Mouse (Mus musculus) forebrain, embryonic 12.5 days (tissue): ENCODE results near the gene Churc1. TPM values are rescaled to one million over a fixed set of nuclear protein-coding genes. Genes with fewer than 3 reads are reported as not detected.

Source experiments
- ATAC-seq: fragments of 200-750 bp; cut with Nextera tagmentation; 2 replicates; pipeline ENCODE4 v1.8.0; 2017; ENCODE audit warnings: moderate TSS enrichment; ENCODE audit not compliant: low FRiP score
- H3K27ac ChIP-seq: fragments of 300-500 bp; sonication (generic); 2 replicates; pipeline ENCODE4 v1.5.1; 2016; ENCODE audit warnings: mild to moderate bottlenecking
- H3K27me3 ChIP-seq: fragments of 300-500 bp; sonication (generic); 2 replicates; pipeline ENCODE4 v1.6.1; 2016; ENCODE audit warnings: mild to moderate bottlenecking
- H3K36me3 ChIP-seq: fragments of 300-500 bp; sonication (generic); replicated peaks from 2 replicates; pipeline ENCODE4 v1.6.1; 2016; ENCODE audit warnings: mild to moderate bottlenecking
- H3K4me1 ChIP-seq: fragments of 300-500 bp; sonication (generic); 2 replicates; pipeline ENCODE4 v1.6.1; 2016
- H3K4me2 ChIP-seq: fragments of 300-500 bp; sonication (generic); 2 replicates; pipeline ENCODE4 v1.6.1; 2016; ENCODE audit warnings: mild to moderate bottlenecking, moderate library complexity
- H3K4me3 ChIP-seq: fragments of 300-500 bp; sonication (generic); replicated peaks from 2 replicates; pipeline ENCODE4 v1.5.1; 2016; ENCODE audit warnings: mild to moderate bottlenecking
- H3K9ac ChIP-seq: fragments of 300-500 bp; sonication (generic); 2 replicates; pipeline ENCODE4 v1.6.1; 2016; ENCODE audit warnings: mild to moderate bottlenecking
- H3K9me3 ChIP-seq: fragments of 300-500 bp; sonication (generic); 2 replicates; pipeline ENCODE4 v1.6.1; 2016
- WGBS: fragments of 180-500 bp; shearing (Covaris S2); methylation state at CpG from one replicate; pipeline ENCODE4 v1.1.7; 2016; 5-methylcytosine and 5-hydroxymethylcytosine counted together
- polyA plus RNA-seq: library from polyadenylated mRNA; unstranded; fragments of >200 nt; fragmentation: Nextera tagmentation; extraction: Ambion mirVana; gene quantifications from 2 replicates; pipeline ENCODE4 v1.2.1, GENCODE M21; 2016

Churc1 gene
- polyA plus RNA-seq, result 70.1 and 79.0 TPM in 2 replicates

GRCm38 (mm10) chr12:76765354-76765851 lies at the start of gene Churc1, which contains the start of gene Fntb:
Gene Churc1, plus strand, starts transcription at chr12:76765538.
Gene Fntb, plus strand, starts transcription at chr12:76765589.
- peaks cover 7% of the 10 kb centered on the region for H3K4me1 ChIP-seq
- peak within 1 kb of the TSS; percentile 71 for H3K4me3 ChIP-seq
- H3K9ac ChIP-seq, result peak within 1 kb of the TSS; percentile 70
- no peaks in the 10 kb centered on the region for H3K9me3 ChIP-seq
- WGBS, result under 1% methylated on average over 31 of the region's 31 CpGs
- peak within 1 kb of the TSS; percentile 58 for H3K4me2 ChIP-seq
- H3K36me3 ChIP-seq, result no peaks in the 10 kb centered on the region
- H3K27ac ChIP-seq, result peak within 1 kb of the TSS; percentile 83
- ATAC-seq, result peak; percentile 97
- peaks cover 7% of the 10 kb centered on the region; the same call in 1 of the 2 replicates for H3K27me3 ChIP-seq

GRCm38 (mm10) chr12:76718384-76718783 lies 47.0 kb upstream of the Churc1 start:
- H3K4me2 ChIP-seq, result no peak overlapping the region
- ATAC-seq, result no peak
- peaks cover 6% of the 10 kb centered on the region; the same call in 1 of the 2 replicates for H3K27me3 ChIP-seq
- H3K27ac ChIP-seq, result no peak overlapping the region
- no peaks in the 10 kb centered on the region for H3K36me3 ChIP-seq
- no peak overlapping the region for H3K9ac ChIP-seq
- H3K4me1 ChIP-seq, result no peaks in the 10 kb centered on the region
- no peak overlapping the region for H3K4me3 ChIP-seq
- 83% methylated on average over 4 of the region's 4 CpGs for whole genome bisulfite sequencing
- H3K9me3 ChIP-seq, result no peaks in the 10 kb centered on the region

GRCm38 (mm10) chr12:76720572-76720971 lies 44.8 kb upstream of the Churc1 start:
- Histone ChIP-seq H3K4me1 (no peaks in the 10 kb centered on the region), H3K9ac (no peak overlapping the region), H3K4me2 (no peak overlapping the region), H3K27ac (no peak overlapping the region), H3K9me3 (no peaks in the 10 kb centered on the region), H3K36me3 (no peaks in the 10 kb centered on the region), H3K4me3 (no peak overlapping the region), H3K27me3 (no peaks in the 10 kb centered on the region)
- ATAC-seq, result no peak

GRCm38 (mm10) chr12:76722026-76722425 lies 43.3 kb upstream of the Churc1 start:
- no peaks in the 10 kb centered on the region for H3K9me3 ChIP-seq
- no peak for ATAC-seq
- no peak overlapping the region for H3K9ac ChIP-seq
- H3K36me3 ChIP-seq, result no peaks in the 10 kb centered on the region
- no peak overlapping the region for H3K4me2 ChIP-seq
- 82% methylated on average over 3 of the region's 3 CpGs for WGBS
- no peak overlapping the region for H3K27ac ChIP-seq
- H3K4me3 ChIP-seq, result no peak overlapping the region
- no peaks in the 10 kb centered on the region for H3K4me1 ChIP-seq
- H3K27me3 ChIP-seq, result no peaks in the 10 kb centered on the region

- Histone ChIP-seq H3K27me3 (no peaks in the 10 kb centered on the region), H3K36me3 (no peaks in the 10 kb centered on the region), H3K27ac (no peak overlapping the region), H3K9me3 (no peaks in the 10 kb centered on the region), H3K9ac (no peak overlapping the region), H3K4me2 (no peak overlapping the region), H3K4me3 (no peak overlapping the region), H3K4me1 (no peaks in the 10 kb centered on the region)
- WGBS, result 81% methylated on average over 4 of the region's 4 CpGs
- ATAC-seq, result no peak
These were observed 37.4 kb upstream of the Churc1 start for GRCm38 (mm10) chr12:76727955-76728354.

GRCm38 (mm10) chr12:76750866-76751459 lies 14.4 kb upstream of the Churc1 start:
- H3K4me3 ChIP-seq, result no peak overlapping the region
- ATAC-seq, result no peak
- WGBS, result 82% methylated on average over 16 of the region's 16 CpGs
- no peaks in the 10 kb centered on the region for H3K9me3 ChIP-seq
- no peak overlapping the region for H3K4me2 ChIP-seq
- no peak overlapping the region for H3K27ac ChIP-seq
- H3K36me3 ChIP-seq, result no peaks in the 10 kb centered on the region
- H3K4me1 ChIP-seq, result no peaks in the 10 kb centered on the region
- H3K27me3 ChIP-seq, result no peaks in the 10 kb centered on the region
- no peak overlapping the region for H3K9ac ChIP-seq

GRCm38 (mm10) chr12:76752652-76753318 lies 12.6 kb upstream of the Churc1 start:
- WGBS, result 42% methylated on average over 14 of the region's 14 CpGs
- no peak for ATAC-seq

GRCm38 (mm10) chr12:76765901-76766630 lies 728 bp downstream of the Churc1 start:
- peak; percentile 44 for ATAC-seq
- H3K36me3 ChIP-seq, result no peaks in the 10 kb centered on the region
- 31% methylated on average over 20 of the region's 20 CpGs for WGBS
- H3K4me2 ChIP-seq, result peak overlapping the region; percentile 58
- peaks cover 7% of the 10 kb centered on the region; the same call in 1 of the 2 replicates for H3K27me3 ChIP-seq
- no peaks in the 10 kb centered on the region for H3K9me3 ChIP-seq
- H3K4me1 ChIP-seq, result peaks cover 7% of the 10 kb centered on the region
- peak overlapping the region; percentile 71 for H3K4me3 ChIP-seq
- peak overlapping the region; percentile 70 for H3K9ac ChIP-seq
- H3K27ac ChIP-seq, result peak overlapping the region; percentile 83

More at GRCm38 (mm10) chr12:76752652-76753318, 12.6 kb upstream of the Churc1 start:
- no peak overlapping the region for H3K9ac ChIP-seq
- peak overlapping the region; percentile 21; the same call in 1 of the 2 replicates for H3K4me2 ChIP-seq
- H3K9me3 ChIP-seq, result no peaks in the 10 kb centered on the region
- no peak overlapping the region for H3K4me3 ChIP-seq
- H3K36me3 ChIP-seq, result no peaks in the 10 kb centered on the region
- H3K27me3 ChIP-seq, result no peaks in the 10 kb centered on the region
- no peak overlapping the region for H3K27ac ChIP-seq
- no peaks in the 10 kb centered on the region for H3K4me1 ChIP-seq

GRCm38 (mm10) chr12:76770841-76771500 lies 5.6 kb downstream of the Churc1 start:
- H3K9ac ChIP-seq, result no peak overlapping the region
- ATAC-seq, result no peak
- H3K4me3 ChIP-seq, result no peak overlapping the region
- peaks cover 5% of the 10 kb centered on the region for H3K4me1 ChIP-seq
- H3K27me3 ChIP-seq, result no peaks in the 10 kb centered on the region
- no peak overlapping the region for H3K4me2 ChIP-seq
- no peaks in the 10 kb centered on the region for H3K36me3 ChIP-seq
- 84% methylated on average over 5 of the region's 5 CpGs for WGBS
- H3K9me3 ChIP-seq, result no peaks in the 10 kb centered on the region
- no peak overlapping the region for H3K27ac ChIP-seq

GRCm38 (mm10) chr12:76771540-76771939 lies 6.2 kb downstream of the Churc1 start:
- 93% methylated on average over 5 of the region's 5 CpGs for WGBS
- Histone ChIP-seq H3K36me3 (no peaks in the 10 kb centered on the region), H3K9me3 (no peaks in the 10 kb centered on the region), H3K27ac (no peak overlapping the region), H3K9ac (no peak overlapping the region), H3K4me3 (no peak overlapping the region), H3K27me3 (no peaks in the 10 kb centered on the region), H3K4me1 (no peaks in the 10 kb centered on the region; the same call in 1 of the 2 replicates), H3K4me2 (no peak overlapping the region)
- no peak for ATAC-seq

GRCm38 (mm10) chr12:76774652-76775051 lies 9.3 kb downstream of the Churc1 start:
- Histone ChIP-seq H3K9ac (no peak overlapping the region), H3K27ac (no peak overlapping the region), H3K9me3 (no peaks in the 10 kb centered on the region), H3K36me3 (no peaks in the 10 kb centered on the region; the same call in 1 of the 2 replicates), H3K4me3 (no peak overlapping the region), H3K4me1 (no peaks in the 10 kb centered on the region), H3K4me2 (no peak overlapping the region), H3K27me3 (no peaks in the 10 kb centered on the region)
- ATAC-seq, result no peak
- WGBS, result 87% methylated on average over 3 of the region's 3 CpGs

- H3K27ac ChIP-seq, result no peak overlapping the region
- H3K36me3 ChIP-seq, result no peaks in the 10 kb centered on the region; the same call in 1 of the 2 replicates
- no peak overlapping the region for H3K4me3 ChIP-seq
- H3K4me1 ChIP-seq, result no peaks in the 10 kb centered on the region
- H3K4me2 ChIP-seq, result no peak overlapping the region
- 80% methylated on average over 4 of the region's 4 CpGs for WGBS
- H3K27me3 ChIP-seq, result no peaks in the 10 kb centered on the region
- no peaks in the 10 kb centered on the region for H3K9me3 ChIP-seq
- H3K9ac ChIP-seq, result no peak overlapping the region
- ATAC-seq, result no peak
These were observed 9.8 kb downstream of the Churc1 start for GRCm38 (mm10) chr12:76775132-76775531.
